Comparison of ENCODE assay signal across 8 mouse cellular contexts in genomic region chr7:126676207-126676606, GRCm38 (mm10). TPM values are rescaled to one million over a fixed set of nuclear protein-coding genes. Genes with fewer than 3 reads are reported as not detected.
A peak's percentile ranks its signal among the peaks of the same experiment; 100 is the strongest.
DNase-seq lines count a peak whose midpoint lies in the region; ATAC-seq lines count a peak whose summit lies in the region.

TSS of gene Sult1a1 (minus strand) at chr7:126676432.

- H3K9me3 ChIP-seq in lung, embryonic 16.5 days (ENCODE audit: control insufficient read depth, low read length), result no peaks in the 10 kb centered on the region
- no peaks in the 10 kb centered on the region for H3K9me3 ChIP-seq in forebrain, embryonic 10.5 days

- peak within 1 kb of the TSS; percentile 78 for H3K27ac ChIP-seq in lung, embryonic 16.5 days (ENCODE audit: low read length)
- no peak within 1 kb of the TSS for H3K27ac ChIP-seq in forebrain, embryonic 10.5 days

- intact Hi-C loops in left cerebral cortex, postnatal 25 days (cut with DNase I), result no loop called here
- intact Hi-C loops in left cerebral cortex, postnatal 4 days (cut with DNase I), result no loop called here

- peak in 1 of 2 experiments; percentile 43 for DNase-seq in left cerebral cortex, postnatal 25 days (ENCODE audit: low spot score in 2 of 2)
- no peak for DNase-seq in left cerebral cortex, postnatal 4 days
- DNase-seq in brain, adult 2 months (ENCODE audit: low read depth, low spot score), result peak; percentile 61
- DNase-seq in heart, postnatal 4 days, result peak; percentile 55
- no peak for DNase-seq in forebrain, embryonic 10.5 days (ENCODE audit: extremely low spot score, low spot score)
- no peak for DNase-seq in ovary, postnatal 36 days (ENCODE audit: low spot score)
- DNase-seq in thymus, postnatal 10 days (ENCODE audit: low spot score in 2 of 2), result no peak

- peak within 1 kb of the TSS; percentile 11; the same call in 1 of the 2 replicates for H3K4me3 ChIP-seq in lung, embryonic 16.5 days (ENCODE audit: low read length)
- H3K4me3 ChIP-seq in forebrain, embryonic 10.5 days, result no peak within 1 kb of the TSS

- H3K9ac ChIP-seq in lung, embryonic 16.5 days (ENCODE audit: low read length), result peak within 1 kb of the TSS; percentile 44

- H3K36me3 ChIP-seq in lung, embryonic 16.5 days (ENCODE audit: control insufficient read depth, insufficient read depth, low read length), result peaks cover 5% of the 10 kb centered on the region
- H3K36me3 ChIP-seq in forebrain, embryonic 10.5 days (replicated peaks), result peaks cover 68% of the 10 kb centered on the region

- peaks cover 5% of the 10 kb centered on the region; the same call in 1 of the 2 replicates for H3K4me1 ChIP-seq in lung, embryonic 16.5 days (replicated peaks; ENCODE audit: control insufficient read depth, insufficient read depth, low read length)
- H3K4me1 ChIP-seq in forebrain, embryonic 10.5 days, result no peaks in the 10 kb centered on the region

- H3K27me3 ChIP-seq in lung, embryonic 16.5 days (ENCODE audit: control insufficient read depth, insufficient read depth, low read depth, low read length), result no peaks in the 10 kb centered on the region
- H3K27me3 ChIP-seq in forebrain, embryonic 10.5 days (ENCODE audit: poor library complexity, severe bottlenecking), result no peaks in the 10 kb centered on the region

- ATAC-seq in lung, embryonic 16.5 days (ENCODE audit: low read depth), result peak; percentile 85

- WGBS in lung, embryonic 16.5 days, result 43% methylated on average over 1 of the region's 1 CpGs
- 93% methylated on average over 1 of the region's 1 CpGs for WGBS in forebrain, embryonic 10.5 days

- H3K4me2 ChIP-seq in lung, embryonic 16.5 days (ENCODE audit: low read depth, low read length), result peak within 1 kb of the TSS; percentile 31

RNA-seq across cellular contexts. Expression of gene Sult1a1, which starts in this region (rescaled TPM):
- 10 to 100 TPM; 11.7 to 19.3 TPM for total RNA-seq in left cerebral cortex, postnatal 25 days (2021)
- 1 to 10 TPM; 2.9 to 3.1 TPM for total RNA-seq in left cerebral cortex, postnatal 4 days (2021)
- 1 to 10 TPM; 5.5 to 6.6 TPM for total RNA-seq in heart, postnatal 4 days (2021)
- 12.3 and 21.1 TPM in 2 replicates for polyA plus RNA-seq in lung, embryonic 16.5 days (2015; fragmentation: Nextera tagmentation; extraction: Ambion mirVana)
- 0.16 and 0.40 TPM in 2 replicates for polyA plus RNA-seq in forebrain, embryonic 10.5 days (2016; fragmentation: Nextera tagmentation; extraction: Ambion mirVana)

Comparison
In these comparisons a context has a peak if more than half of its experiments do, and no peak if none do; other contexts are left out.
1. DNase-seq: peak in brain, adult 2 months (single experiment) and heart, postnatal 4 days (single experiment); none in left cerebral cortex, postnatal 4 days (single experiment), forebrain, embryonic 10.5 days (single experiment), ovary, postnatal 36 days (single experiment) and thymus, postnatal 10 days (0 of 2).